Mouse (Mus musculus) heart, adult 2 months (tissue): ENCODE results near the gene Prss56. TPM values are rescaled to one million over a fixed set of nuclear protein-coding genes. Genes with fewer than 3 reads are reported as not detected.

ENCODE experiments used
- DNase-seq, 2 experiments: peaks; one replicate each; pipeline ENCODE4 v3.0.0; 2021
- H3K27ac ChIP-seq: fragments of 200-600 bp; 2 replicates; pipeline ENCODE4 v1.8.1; 2022
- H3K27me3 ChIP-seq: fragments of 200-500 bp; 2 replicates; pipeline ENCODE4 v1.6.1; 2012; ENCODE audit warnings: mild to moderate bottlenecking, low read length, inconsistent platforms, mixed read lengths; ENCODE audit not compliant: control insufficient read depth, insufficient read depth
- H3K36me3 ChIP-seq: fragments of 200-500 bp; 2 replicates; pipeline ENCODE4 v1.6.1; 2012; ENCODE audit warnings: low read length, inconsistent platforms; ENCODE audit not compliant: control insufficient read depth, insufficient read depth
- H3K4me1 ChIP-seq: fragments of 200-500 bp; 2 replicates; pipeline ENCODE4 v1.6.1; 2011; ENCODE audit warnings: low read length; ENCODE audit not compliant: control insufficient read depth, insufficient read depth
- H3K4me3 ChIP-seq: fragments of 200-600 bp; 2 replicates; pipeline ENCODE4 v1.8.1; 2022
- H3K79me2 ChIP-seq: fragments of 200-500 bp; replicated peaks from 2 replicates; pipeline ENCODE4 v1.6.1; 2012; ENCODE audit warnings: mild to moderate bottlenecking, inconsistent platforms, low read length, moderate library complexity, mixed read lengths; ENCODE audit not compliant: control insufficient read depth, insufficient read depth
- H3K9ac ChIP-seq: fragments of 200-500 bp; 2 replicates; pipeline ENCODE4 v1.6.1; 2012; ENCODE audit warnings: low read depth, mild to moderate bottlenecking, control low read depth, inconsistent platforms, low read length, mixed read lengths
- CTCF ChIP-seq: fragments of 200-600 bp; IDR thresholded peaks from 2 replicates; pipeline ENCODE4 v1.8.1; 2022; ENCODE audit warnings: antibody characterized with exemption, mild to moderate bottlenecking, moderate library complexity
- EP300 ChIP-seq: fragments of 200-500 bp; IDR thresholded peaks from 2 replicates; pipeline ENCODE4 v1.6.1; 2011; ENCODE audit warnings: low read depth, low read length, control low read depth; ENCODE audit not compliant: insufficient read depth
- POLR2A ChIP-seq: fragments of 200-500 bp; IDR thresholded peaks from 2 replicates; pipeline ENCODE4 v1.6.1; 2011; ENCODE audit warnings: mild to moderate bottlenecking, low read depth, low read length, control low read depth; ENCODE audit not compliant: insufficient read depth
- WGBS: fragments of 180-500 bp; shearing (Covaris S2); methylation state at CpG from one replicate; pipeline ENCODE4 v1.1.7; 2018; 5-methylcytosine and 5-hydroxymethylcytosine counted together
- intact Hi-C: fragments of 180-260 bp; cut with DNase I; formaldehyde crosslinking; loops from one replicate; pipeline ENCODE4 v1.15.1; 2025
- long read RNA-seq: library from polyadenylated mRNA; stranded (forward); transcript quantifications from one replicate; pipeline ENCODE4 v2.0.0, GENCODE M21; 2021
- polyA plus RNA-seq: library from polyadenylated mRNA; depleted of rRNA; stranded (reverse); fragments of >200 nt; gene quantifications from 2 replicates; pipeline ENCODE4 v1.2.3, GENCODE M21; 2012; rRNA removed
- total RNA-seq, 2 experiments: library from RNA; stranded (reverse); gene quantifications; 2 replicates each; pipeline ENCODE4 v1.2.3; 2021

Prss56 gene
- total RNA-seq (not detected), polyA plus RNA-seq (not detected in 2 replicates)
- long read RNA-seq: 0 reads

- TF ChIP-seq EP300 (no peak), CTCF (no peak), POLR2A (no peak)
- intact Hi-C loops: loop anchor here (10.0 kb wide), 1 partner anchor 138 kb away; no protein-coding TSS in a partner anchor
- no peaks in the 10 kb centered on the region for H3K79me2 ChIP-seq
- H3K4me3 ChIP-seq: no peak within 1 kb of the TSS
- peaks cover 5% of the 10 kb centered on the region; the same call in 1 of the 2 replicates for H3K27me3 ChIP-seq
- 67% methylated on average over 9 of the region's 9 CpGs for WGBS
- H3K27ac ChIP-seq: no peak within 1 kb of the TSS
- no peak within 1 kb of the TSS for H3K9ac ChIP-seq
- no peaks in the 10 kb centered on the region for H3K36me3 ChIP-seq
- DNase-seq: no peak
- H3K4me1 ChIP-seq: peaks cover 2% of the 10 kb centered on the region
Observed at GRCm38 (mm10) chr1:87183013-87183412, at the start of gene Prss56. TSS of gene Prss56 (plus strand) at chr1:87183313.

- H3K79me2 ChIP-seq: no peaks in the 10 kb centered on the region
- no peaks in the 10 kb centered on the region for H3K36me3 ChIP-seq
- no peak overlapping the region for H3K4me3 ChIP-seq
- intact Hi-C loops: no loop called here
- TF ChIP-seq CTCF (no peak), EP300 (no peak), POLR2A (no peak)
- WGBS: 92% methylated on average over 4 of the region's 4 CpGs
- no peak overlapping the region for H3K27ac ChIP-seq
- no peak overlapping the region for H3K9ac ChIP-seq
- DNase-seq: no peak
- H3K27me3 ChIP-seq: no peaks in the 10 kb centered on the region
- no peaks in the 10 kb centered on the region for H3K4me1 ChIP-seq
Observed at GRCm38 (mm10) chr1:87141550-87141949, 41.6 kb upstream of the Prss56 start.

GRCm38 (mm10) chr1:87142456-87142855, 40.7 kb upstream of the Prss56 start:
- intact Hi-C loops: no loop called here
- WGBS: 57% methylated on average over 9 of the region's 9 CpGs

GRCm38 (mm10) chr1:87143141-87143540, 40.0 kb upstream of the Prss56 start:
- no peak overlapping the region for H3K9ac ChIP-seq
- WGBS: 66% methylated on average over 10 of the region's 10 CpGs
- H3K27ac ChIP-seq: no peak overlapping the region
- H3K79me2 ChIP-seq: no peaks in the 10 kb centered on the region
- H3K4me1 ChIP-seq: no peaks in the 10 kb centered on the region
- intact Hi-C loops: no loop called here
- H3K27me3 ChIP-seq: no peaks in the 10 kb centered on the region
- H3K4me3 ChIP-seq: no peak overlapping the region
- DNase-seq: no peak
- no peaks in the 10 kb centered on the region for H3K36me3 ChIP-seq
- TF ChIP-seq EP300 (no peak), CTCF (no peak), POLR2A (no peak)

More at GRCm38 (mm10) chr1:87142456-87142855, 40.7 kb upstream of the Prss56 start:
- TF ChIP-seq POLR2A (no peak), EP300 (no peak), CTCF (no peak)
- H3K4me3 ChIP-seq: no peak overlapping the region
- no peak overlapping the region for H3K9ac ChIP-seq
- H3K27me3 ChIP-seq: no peaks in the 10 kb centered on the region
- H3K27ac ChIP-seq: no peak overlapping the region
- no peaks in the 10 kb centered on the region for H3K79me2 ChIP-seq
- no peaks in the 10 kb centered on the region for H3K4me1 ChIP-seq
- no peak for DNase-seq
- no peaks in the 10 kb centered on the region for H3K36me3 ChIP-seq

- Histone ChIP-seq H3K36me3 (no peaks in the 10 kb centered on the region), H3K4me1 (no peaks in the 10 kb centered on the region), H3K79me2 (no peaks in the 10 kb centered on the region), H3K9ac (no peak overlapping the region), H3K27me3 (peaks cover 7% of the 10 kb centered on the region), H3K27ac (no peak overlapping the region), H3K4me3 (no peak overlapping the region)
- no peak for DNase-seq
- 39% methylated on average over 13 of the region's 13 CpGs for WGBS
- intact Hi-C loops: no loop called here
- TF ChIP-seq POLR2A (no peak), CTCF (no peak), EP300 (no peak)
Observed at GRCm38 (mm10) chr1:87149422-87149821, 33.7 kb upstream of the Prss56 start.

- Histone ChIP-seq H3K4me1 (no peaks in the 10 kb centered on the region), H3K36me3 (no peaks in the 10 kb centered on the region), H3K79me2 (no peaks in the 10 kb centered on the region), H3K4me3 (no peak overlapping the region), H3K27ac (no peak overlapping the region), H3K9ac (no peak overlapping the region), H3K27me3 (peaks cover 22% of the 10 kb centered on the region)
- intact Hi-C loops: no loop called here
- TF ChIP-seq POLR2A: no peak
- no peak for TF ChIP-seq CTCF
- TF ChIP-seq EP300: no peak
- no peak for DNase-seq
- 60% methylated on average over 6 of the region's 6 CpGs for WGBS
Observed at GRCm38 (mm10) chr1:87151286-87151685, 31.8 kb upstream of the Prss56 start.
